Mouse (Mus musculus): ENCODE results near the gene Vav1. TPM values are rescaled to one million over a fixed set of nuclear protein-coding genes. Genes with fewer than 3 reads are reported as not detected.

Gene Vav1
- polyA plus RNA-seq, 1 experiment from 2014 or later, result 1.4 TPM

DNA sequence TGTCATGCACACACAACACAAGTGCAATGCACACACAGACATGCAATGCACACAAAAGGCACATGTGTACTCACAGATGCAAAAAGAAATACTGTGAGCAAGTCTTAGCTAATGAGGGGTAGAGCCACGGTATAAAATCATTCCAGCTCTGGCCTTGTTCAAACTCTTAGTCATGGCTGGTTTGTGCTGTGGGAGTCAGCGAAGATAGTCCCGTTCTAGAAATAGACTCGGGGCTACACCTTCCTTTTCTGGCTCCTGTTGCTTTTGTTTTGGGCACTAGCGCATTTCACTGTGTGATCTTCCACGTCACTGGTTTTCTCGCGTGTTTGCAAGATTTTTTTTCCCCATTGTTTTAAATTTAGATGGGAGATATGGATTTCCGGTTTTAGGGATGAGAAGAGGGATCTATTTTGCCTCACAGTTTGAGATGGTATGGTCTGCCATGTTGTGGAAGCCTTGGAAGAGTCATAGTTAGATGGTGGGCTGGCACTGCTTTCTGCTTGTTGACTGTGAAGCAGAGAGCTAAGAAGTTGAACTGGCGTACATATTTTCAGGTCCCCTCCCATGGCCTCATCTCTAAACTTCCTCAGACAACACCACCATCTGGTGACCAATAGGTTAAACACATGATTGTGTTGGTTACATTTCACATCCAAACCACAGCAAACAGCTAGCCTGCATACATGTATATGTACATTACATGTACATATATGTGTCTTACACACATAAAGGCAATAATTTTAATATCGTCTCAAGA is 80.8 kb downstream of the Vav1 start:
- WGBS, result 74% methylated on average over 11 of the region's 11 CpGs
- H3K9me3 ChIP-seq (ENCODE audit: control insufficient read depth, low read length), result no peaks in the 10 kb centered on the region
- no peak for ATAC-seq (ENCODE audit: insufficient number of reproducible peaks, insufficient read depth, low FRiP score, low read depth)

More for the DNA sequence above, 80.8 kb downstream of the Vav1 start:
- Histone ChIP-seq H3K27me3 (ENCODE audit: control insufficient read depth, insufficient read depth, low read length) (no peaks in the 10 kb centered on the region), H3K27ac (replicated peaks in 1 of 2; ENCODE audit: control insufficient read depth in 1 of 2, insufficient read depth in 1 of 2, low read depth in 2 of 2, low read length in 2 of 2) (no peak overlapping the region), H3K4me3 (ENCODE audit: control insufficient read depth in 1 of 2, insufficient read depth in 1 of 2, low read depth in 1 of 2, low read length in 2 of 2) (no peak overlapping the region), H3K4me2 (ENCODE audit: low read length) (no peak overlapping the region), H3K36me3 (ENCODE audit: control insufficient read depth, insufficient read depth, low read length) (no peaks in the 10 kb centered on the region), H3K4me1 (ENCODE audit: control insufficient read depth in 2 of 2, insufficient read depth in 2 of 2, low read length in 2 of 2) (no peaks in the 10 kb centered on the region), H3K9ac (ENCODE audit: low read length) (no peak overlapping the region)

Other genes starting within 250 kb of the Vav1 start
- 32.2 and 36.9 TPM in 2 replicates for gene Khsrp, start 247.6 kb upstream of the Vav1 start, polyA plus RNA-seq (2014; fragmentation: Nextera tagmentation; extraction: Ambion mirVana)
- not detected in 2 replicates for gene Slc25a41, start 237.4 kb upstream of the Vav1 start, polyA plus RNA-seq (2014; fragmentation: Nextera tagmentation; extraction: Ambion mirVana)
- gene Crb3, start 220.0 kb upstream of the Vav1 start, polyA plus RNA-seq (2014; fragmentation: Nextera tagmentation; extraction: Ambion mirVana), result 0.19 and 0.27 TPM in 2 replicates
- gene Slc25a23, start 219.2 kb upstream of the Vav1 start, polyA plus RNA-seq (2014; fragmentation: Nextera tagmentation; extraction: Ambion mirVana), result 16.1 and 18.0 TPM in 2 replicates
- 0.50 and 0.69 TPM in 2 replicates for gene Dennd1c, start 200.6 kb upstream of the Vav1 start, polyA plus RNA-seq (2014; fragmentation: Nextera tagmentation; extraction: Ambion mirVana)
- gene Tubb4a, start 191.3 kb upstream of the Vav1 start, polyA plus RNA-seq (2014; fragmentation: Nextera tagmentation; extraction: Ambion mirVana), result 5.6 and 7.5 TPM in 2 replicates
- 1.9 and 2.8 TPM in 2 replicates for gene Tnfsf9, start 173.8 kb upstream of the Vav1 start, polyA plus RNA-seq (2014; fragmentation: Nextera tagmentation; extraction: Ambion mirVana)
- gene Cd70, start 129.3 kb upstream of the Vav1 start, polyA plus RNA-seq (2014; fragmentation: Nextera tagmentation; extraction: Ambion mirVana), result not detected in 2 replicates
- not detected in 2 replicates for gene Tnfsf14, start 84.9 kb upstream of the Vav1 start, polyA plus RNA-seq (2014; fragmentation: Nextera tagmentation; extraction: Ambion mirVana)
- gene C3, start 51.0 kb upstream of the Vav1 start, polyA plus RNA-seq (2014; fragmentation: Nextera tagmentation; extraction: Ambion mirVana), result 0.74 and 1.00 TPM in 2 replicates
- gene Gpr108, start 30.7 kb upstream of the Vav1 start, polyA plus RNA-seq (2014; fragmentation: Nextera tagmentation; extraction: Ambion mirVana), result 27.4 and 29.0 TPM in 2 replicates
- 32.9 and 33.0 TPM in 2 replicates for gene Trip10, start 29.6 kb upstream of the Vav1 start, polyA plus RNA-seq (2014; fragmentation: Nextera tagmentation; extraction: Ambion mirVana)
- gene Adgre1, start 79.6 kb downstream of the Vav1 start, polyA plus RNA-seq (2014; fragmentation: Nextera tagmentation; extraction: Ambion mirVana), result 3.8 and 4.3 TPM in 2 replicates

All from heart, embryonic 14.5 days (tissue).